Mouse (Mus musculus) liver, embryonic 14.5 days (tissue): Measurements from ENCODE around the gene Rad51b. TPM values are rescaled to one million over a fixed set of nuclear protein-coding genes. Genes with fewer than 3 reads are reported as not detected.

ENCODE experiments used
- ATAC-seq: fragments of 200-750 bp; cut with Nextera tagmentation; 2 replicates; pipeline ENCODE4 v1.8.0; 2017; ENCODE audit warnings: moderate number of reproducible peaks, mild to moderate bottlenecking, moderate library complexity; ENCODE audit not compliant: insufficient read depth
- DNase-seq, 3 experiments: peaks; one replicate each; pipeline ENCODE4 v3.0.0-alpha.2; 2012 to 2013; ENCODE audit warnings: low read depth in 3 of 3, low spot score in 3 of 3
- H3K27ac ChIP-seq: fragments of 300-500 bp; sonication (generic); 2 replicates; pipeline ENCODE4 v1.5.1; 2014; ENCODE audit warnings: moderate library complexity, mild to moderate bottlenecking, control low read depth, inconsistent platforms
- H3K27me3 ChIP-seq: fragments of 300-500 bp; sonication (generic); 2 replicates; pipeline ENCODE4 v1.6.1; 2014; ENCODE audit warnings: mild to moderate bottlenecking, low read length, moderate library complexity; ENCODE audit not compliant: control insufficient read depth, insufficient read depth
- H3K36me3 ChIP-seq: fragments of 300-500 bp; sonication (generic); replicated peaks from 2 replicates; pipeline ENCODE4 v1.6.1; 2014; ENCODE audit warnings: low read depth; ENCODE audit not compliant: control insufficient read depth, insufficient read depth
- H3K4me1 ChIP-seq, 2 experiments: fragments of 200-500 bp in 1 of 2; fragments of 300-500 bp in 1 of 2; sonication (generic) in 1 of 2; replicated peaks; 2 replicates each; pipeline ENCODE4 v1.6.1; 2012 to 2014; ENCODE audit warnings: antibody characterized with exemption in 1 of 2, inconsistent platforms in 1 of 2, low read length in 1 of 2; ENCODE audit not compliant: control insufficient read depth in 2 of 2, insufficient read depth in 2 of 2
- H3K4me2 ChIP-seq: fragments of 300-500 bp; sonication (generic); 2 replicates; pipeline ENCODE4 v1.6.1; 2014; ENCODE audit warnings: low read depth, mild to moderate bottlenecking, control low read depth, moderate library complexity
- H3K4me3 ChIP-seq, 2 experiments: fragments of 200-500 bp in 1 of 2; fragments of 300-500 bp in 1 of 2; sonication (generic) in 1 of 2; 2 replicates each; pipeline ENCODE4 v1.5.1; 2012 to 2014; ENCODE audit warnings: low read depth in 2 of 2, low read length in 2 of 2, mild to moderate bottlenecking in 2 of 2, control low read depth in 1 of 2, inconsistent platforms in 1 of 2, moderate library complexity in 1 of 2; ENCODE audit not compliant: insufficient read depth in 1 of 2
- H3K9ac ChIP-seq: fragments of 300-500 bp; sonication (generic); replicated peaks from 2 replicates; pipeline ENCODE4 v1.6.1; 2014; ENCODE audit warnings: mild to moderate bottlenecking, control low read depth, moderate library complexity
- H3K9me3 ChIP-seq: fragments of 300-500 bp; sonication (generic); 2 replicates; pipeline ENCODE4 v1.6.1; 2016; ENCODE audit warnings: low read length, mixed read lengths; ENCODE audit not compliant: control insufficient read depth
- CTCF ChIP-seq: IDR thresholded peaks from 2 replicates; pipeline ENCODE4 v1.5.1; 2016; ENCODE audit warnings: antibody characterized with exemption, low read depth, control low read depth
- EP300 ChIP-seq: IDR thresholded peaks from 2 replicates; pipeline ENCODE4 v1.6.1; 2016; ENCODE audit warnings: antibody characterized with exemption, low read depth
- WGBS: fragments of 180-500 bp; shearing (Covaris S2); extraction: QIAGEN DNeasy Blood & Tissue Kit; methylation state at CpG from one replicate; pipeline ENCODE4 v1.1.7; 2014; ENCODE audit not compliant: insufficient replicate concordance; 5-methylcytosine and 5-hydroxymethylcytosine counted together
- polyA plus RNA-seq, 2 experiments: library from polyadenylated mRNA; depleted of rRNA in 1 of 2; stranded (reverse) in 1 of 2; unstranded in 1 of 2; fragments of >200 nt; fragmentation: Nextera tagmentation in 1 of 2; extraction: Ambion mirVana in 1 of 2; gene quantifications; 2 replicates each; pipeline versions ENCODE4 v1.2.1 to v1.2.3; 2012 to 2014

Rad51b gene
- polyA plus RNA-seq, 2 experiments: 2.3 to 5.1 TPM

- Histone ChIP-seq H3K4me1 (peaks cover 0 to 5% of the 10 kb centered on the region in 2 experiments; a peak in 2 of 4 replicates), H3K4me2 (no peak overlapping the region), H3K9me3 (no peaks in the 10 kb centered on the region), H3K9ac (no peak overlapping the region), H3K36me3 (no peaks in the 10 kb centered on the region), H3K27me3 (no peaks in the 10 kb centered on the region), H3K27ac (no peak overlapping the region), H3K4me3 (no peak overlapping the region)
- WGBS: 72% methylated on average over 3 of the region's 3 CpGs
- DNase-seq (no peak), ATAC-seq (no peak)
- TF ChIP-seq CTCF (no peak), EP300 (no peak)
Measured at GRCm38 (mm10) chr12:79368818-79369217, 71.7 kb downstream of the Rad51b start.

DNA sequence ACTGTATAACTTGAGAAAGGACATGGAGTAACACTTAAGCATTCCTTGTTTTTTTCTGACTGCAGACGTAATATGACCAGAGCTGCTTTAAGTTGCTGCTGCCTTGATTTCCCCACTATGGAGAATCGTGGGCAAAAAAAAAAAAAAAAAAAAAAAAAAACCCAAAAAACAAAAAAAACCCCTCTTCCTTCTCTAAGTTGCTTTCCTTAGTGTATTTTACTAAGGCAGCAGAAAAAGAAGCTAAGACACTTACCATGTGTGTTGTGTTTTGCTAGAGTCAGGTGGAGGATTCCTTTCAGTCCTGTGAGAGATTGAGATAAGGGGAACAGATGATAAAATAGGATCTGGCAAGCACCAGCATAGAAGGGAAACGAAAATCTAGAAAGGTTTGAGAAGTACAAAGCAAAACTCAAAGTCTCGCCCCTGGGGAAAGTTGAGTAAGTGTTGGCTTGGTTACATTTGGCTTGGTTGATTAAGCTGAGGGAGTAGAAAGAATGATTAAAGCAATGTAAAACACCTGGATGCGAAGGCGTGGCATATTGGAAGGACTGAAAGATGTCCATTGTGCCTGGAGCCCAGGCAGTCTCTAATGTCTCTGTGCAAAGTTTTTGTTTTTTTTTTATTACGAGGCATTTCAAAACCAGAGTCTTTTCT, 72.6 kb downstream of the Rad51b start:
- no peak for DNase-seq
- no peak for ATAC-seq
- WGBS: 62% methylated on average over 7 of the region's 7 CpGs
- H3K4me1 ChIP-seq: peaks cover 0 to 5% of the 10 kb centered on the region in 2 experiments; a peak in 2 of 4 replicates
- TF ChIP-seq CTCF: no peak
- no peak for TF ChIP-seq EP300
- H3K4me2 ChIP-seq: no peak overlapping the region
- H3K27ac ChIP-seq: no peak overlapping the region
- H3K9ac ChIP-seq: no peak overlapping the region
- H3K36me3 ChIP-seq: no peaks in the 10 kb centered on the region
- no peak overlapping the region for H3K4me3 ChIP-seq
- no peaks in the 10 kb centered on the region for H3K9me3 ChIP-seq
- H3K27me3 ChIP-seq: no peaks in the 10 kb centered on the region

DNA sequence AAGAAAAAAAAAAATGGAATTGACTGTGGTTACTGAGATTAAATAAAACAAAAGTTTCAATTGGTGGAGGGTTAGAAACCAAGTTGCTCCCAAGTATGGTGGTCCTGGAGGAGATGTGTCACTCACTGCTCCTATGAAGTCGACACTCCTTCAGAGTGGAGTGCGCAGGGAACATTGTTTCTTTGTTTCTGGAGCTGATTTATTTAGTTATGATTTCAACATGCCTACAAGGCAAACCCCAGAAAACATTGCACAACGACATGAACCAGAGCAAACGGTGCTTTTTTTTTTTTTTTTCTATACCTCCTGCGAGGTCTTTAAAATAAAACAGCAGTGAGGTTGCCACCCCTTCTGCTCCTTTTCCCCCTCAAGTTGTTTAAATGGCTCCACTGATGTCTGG, 75.6 kb downstream of the Rad51b start:
- Histone ChIP-seq H3K27me3 (no peaks in the 10 kb centered on the region), H3K27ac (no peak overlapping the region), H3K36me3 (no peaks in the 10 kb centered on the region), H3K4me1 (peaks cover 0 to 5% of the 10 kb centered on the region in 2 experiments; a peak in 2 of 4 replicates), H3K4me3 (no peak overlapping the region), H3K9me3 (no peaks in the 10 kb centered on the region), H3K4me2 (no peak overlapping the region), H3K9ac (no peak overlapping the region)
- DNase-seq: no peak
- 61% methylated on average over 5 of the region's 5 CpGs for WGBS
- no peak for ATAC-seq
- TF ChIP-seq CTCF (no peak), EP300 (no peak)

- Histone ChIP-seq H3K4me3 (no peak overlapping the region), H3K27me3 (no peaks in the 10 kb centered on the region), H3K36me3 (no peaks in the 10 kb centered on the region), H3K9me3 (no peaks in the 10 kb centered on the region), H3K9ac (no peak overlapping the region), H3K4me2 (no peak overlapping the region), H3K27ac (no peak overlapping the region), H3K4me1 (peaks cover 0 to 5% of the 10 kb centered on the region in 2 experiments; a peak in 3 of 4 replicates)
- WGBS: 70% methylated on average over 1 of the region's 1 CpGs
- DNase-seq (no peak), ATAC-seq (no peak)
- TF ChIP-seq EP300 (no peak), CTCF (no peak)
Measured at GRCm38 (mm10) chr12:79377378-79377777, 80.3 kb downstream of the Rad51b start.

DNA sequence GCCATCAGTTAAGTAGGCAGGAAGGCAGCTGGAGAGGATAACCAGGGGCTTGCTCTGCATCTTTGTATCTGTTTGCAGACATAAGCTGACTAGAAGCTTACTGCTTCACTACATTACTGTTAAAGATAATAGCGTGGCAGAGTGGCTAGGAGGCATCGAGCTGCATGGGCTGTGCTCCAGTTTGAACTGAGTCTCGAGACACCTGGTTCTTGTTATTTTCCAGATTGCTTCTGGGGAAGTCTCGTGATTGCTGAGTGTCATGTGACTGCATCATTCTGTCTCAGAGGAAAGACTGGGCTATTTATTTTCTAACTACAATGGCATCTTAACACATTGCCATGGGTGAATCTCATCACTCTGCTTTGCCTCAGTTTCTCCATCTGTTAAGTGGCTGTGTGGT, 80.8 kb downstream of the Rad51b start:
- DNase-seq (no peak), ATAC-seq (no peak)
- no peak overlapping the region for H3K27ac ChIP-seq
- 47% methylated on average over 4 of the region's 4 CpGs for WGBS
- no peaks in the 10 kb centered on the region for H3K36me3 ChIP-seq
- H3K9ac ChIP-seq: no peak overlapping the region
- no peaks in the 10 kb centered on the region for H3K27me3 ChIP-seq
- no peaks in the 10 kb centered on the region for H3K9me3 ChIP-seq
- peaks cover 0 to 4% of the 10 kb centered on the region in 2 experiments; a peak in 3 of 4 replicates for H3K4me1 ChIP-seq
- no peak overlapping the region for H3K4me3 ChIP-seq
- TF ChIP-seq EP300 (no peak), CTCF (no peak)
- H3K4me2 ChIP-seq: no peak overlapping the region
